Mouse (Mus musculus): ENCODE results near the gene Thap4.

DNA sequence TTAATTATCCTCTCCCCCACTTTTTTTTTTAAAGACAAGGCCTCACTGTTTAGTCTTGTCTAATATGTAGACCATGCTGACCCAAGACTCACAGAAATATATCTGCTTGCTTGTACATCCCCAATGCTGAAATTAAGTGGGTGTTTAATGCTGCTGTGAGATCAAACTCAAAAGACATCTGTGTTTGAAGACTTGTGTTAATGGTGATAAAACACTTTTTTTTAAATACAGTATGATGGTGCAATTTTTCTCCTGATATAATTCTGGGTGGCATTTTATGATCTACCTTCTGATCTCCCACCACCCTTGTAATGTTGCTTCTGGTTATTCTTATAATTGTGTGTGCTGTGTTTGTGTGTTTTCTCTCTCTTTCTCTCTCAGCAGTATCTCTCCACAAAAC is 1.5 kb upstream of the Thap4 start:
- TF ChIP-seq CTCF (IDR thresholded peaks at IDR 0.05; ENCODE audit: extremely low read depth, insufficient read depth, insufficient read length, insufficient replicate concordance) = no peak
- TF ChIP-seq POLR2A (IDR thresholded peaks at IDR 0.05; ENCODE audit: low read depth, low read length) = no peak

All from spleen, adult 2 months (tissue).